Mouse (Mus musculus): ENCODE data around the gene Tmem177.

Gene Tmem177

GRCm38 (mm10) chr1:119889347-119889746, 23.7 kb downstream of the Tmem177 start:
- DNase-seq (ENCODE audit: low read depth, low spot score): no peak

GRCm38 (mm10) chr1:119886320-119886719, 26.7 kb downstream of the Tmem177 start:
- DNase-seq (ENCODE audit: low read depth, low spot score): no peak

GRCm38 (mm10) chr1:119884272-119884671, 28.7 kb downstream of the Tmem177 start:
- DNase-seq (ENCODE audit: low read depth, low spot score): no peak

- DNase-seq (ENCODE audit: low read depth, low spot score): no peak
These were observed 34.1 kb downstream of the Tmem177 start for GRCm38 (mm10) chr1:119878909-119879308.

GRCm38 (mm10) chr1:119877469-119877868, 35.5 kb downstream of the Tmem177 start:
- no peak for DNase-seq (ENCODE audit: low read depth, low spot score)

- no peak for DNase-seq (ENCODE audit: low read depth, low spot score)
These were observed 44.4 kb downstream of the Tmem177 start for GRCm38 (mm10) chr1:119868395-119869161.

GRCm38 (mm10) chr1:119867300-119867699, 45.7 kb downstream of the Tmem177 start:
- DNase-seq (ENCODE audit: low read depth, low spot score): no peak

- no peak for DNase-seq (ENCODE audit: low read depth, low spot score)
These were observed 47.7 kb downstream of the Tmem177 start for GRCm38 (mm10) chr1:119865311-119865710.

GRCm38 (mm10) chr1:119863507-119864296, 49.3 kb downstream of the Tmem177 start:
- no peak for DNase-seq (ENCODE audit: low read depth, low spot score)

GRCm38 (mm10) chr1:119859566-119859965, 53.4 kb downstream of the Tmem177 start:
- no peak for DNase-seq (ENCODE audit: low read depth, low spot score)
